Mouse (Mus musculus) neural tube, embryonic 13.5 days (tissue): ENCODE measurements around the gene Thy1. TPM values are rescaled to one million over a fixed set of nuclear protein-coding genes. Genes with fewer than 3 reads are reported as not detected.

Experiments
- ATAC-seq: fragments of 200-750 bp; cut with Nextera tagmentation; 2 replicates; pipeline ENCODE4 v1.8.0; 2017; ENCODE audit warnings: low read depth, mild to moderate bottlenecking, moderate TSS enrichment, moderate library complexity
- H3K27ac ChIP-seq: fragments of 300-500 bp; sonication (generic); replicated peaks from 2 replicates; pipeline ENCODE4 v1.5.1; 2015; ENCODE audit warnings: moderate library complexity, mild to moderate bottlenecking, inconsistent platforms
- H3K27me3 ChIP-seq: fragments of 300-500 bp; sonication (generic); 2 replicates; pipeline ENCODE4 v1.6.1; 2015; ENCODE audit warnings: mild to moderate bottlenecking, inconsistent platforms
- H3K36me3 ChIP-seq: fragments of 300-500 bp; sonication (generic); 2 replicates; pipeline ENCODE4 v1.6.1; 2015; ENCODE audit warnings: mild to moderate bottlenecking, inconsistent platforms
- H3K4me1 ChIP-seq: fragments of 300-500 bp; sonication (generic); replicated peaks from 2 replicates; pipeline ENCODE4 v1.6.1; 2015; ENCODE audit warnings: inconsistent platforms
- H3K4me2 ChIP-seq: fragments of 300-500 bp; sonication (generic); 2 replicates; pipeline ENCODE4 v1.6.1; 2015; ENCODE audit warnings: inconsistent platforms, mild to moderate bottlenecking, moderate library complexity
- H3K4me3 ChIP-seq: fragments of 300-500 bp; sonication (generic); 2 replicates; pipeline ENCODE4 v1.5.1; 2015; ENCODE audit warnings: mild to moderate bottlenecking, inconsistent platforms
- H3K9ac ChIP-seq: fragments of 300-500 bp; sonication (generic); 2 replicates; pipeline ENCODE4 v1.6.1; 2015; ENCODE audit warnings: moderate library complexity, mild to moderate bottlenecking, inconsistent platforms
- H3K9me3 ChIP-seq: fragments of 300-500 bp; sonication (generic); 2 replicates; pipeline ENCODE4 v1.6.1; 2016; ENCODE audit warnings: inconsistent platforms
- WGBS: fragments of 180-500 bp; shearing (Covaris S2); methylation state at CpG from one replicate; pipeline ENCODE4 v1.1.7; 2015; 5-methylcytosine and 5-hydroxymethylcytosine counted together
- polyA plus RNA-seq: library from polyadenylated mRNA; unstranded; fragments of >200 nt; fragmentation: Nextera tagmentation; extraction: Ambion mirVana; gene quantifications from 2 replicates; pipeline ENCODE4 v1.2.1, GENCODE M21; 2015

The Thy1 gene
- polyA plus RNA-seq, 1 experiment from 2014 or later = 2.8 TPM

DNA sequence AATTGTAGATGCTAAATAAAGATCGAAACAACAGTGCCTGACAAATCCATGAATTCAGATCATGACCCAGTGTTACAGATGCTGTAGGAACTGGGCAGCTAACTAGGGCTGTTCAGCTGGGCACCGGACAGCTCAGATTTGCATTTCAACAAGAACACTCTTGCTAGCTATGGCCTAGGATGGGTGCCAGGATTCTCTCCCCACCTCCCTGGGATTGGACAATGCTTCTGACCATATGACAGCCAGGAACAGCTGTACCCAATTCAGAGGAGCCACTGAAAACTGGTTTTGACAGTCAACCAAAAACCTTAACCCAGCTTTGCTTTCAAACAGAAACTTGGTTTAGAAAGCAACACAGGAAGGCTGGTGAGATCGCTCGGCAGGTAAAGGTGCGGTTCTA is 26.9 kb upstream of the Thy1 start:
- Histone ChIP-seq H3K4me1 (peaks cover 8% of the 10 kb centered on the region), H3K27me3 (no peaks in the 10 kb centered on the region), H3K4me2 (no peak overlapping the region), H3K4me3 (no peak overlapping the region), H3K36me3 (no peaks in the 10 kb centered on the region), H3K9ac (no peak overlapping the region), H3K9me3 (no peaks in the 10 kb centered on the region), H3K27ac (no peak overlapping the region)
- 87% methylated on average over 5 of the region's 5 CpGs for WGBS
- no peak for ATAC-seq

- Histone ChIP-seq H3K9ac (no peak overlapping the region), H3K4me3 (no peak overlapping the region), H3K4me2 (no peak overlapping the region), H3K27me3 (no peaks in the 10 kb centered on the region), H3K36me3 (no peaks in the 10 kb centered on the region), H3K4me1 (peaks cover 4% of the 10 kb centered on the region; the same call in 1 of the 2 replicates), H3K27ac (no peak overlapping the region), H3K9me3 (no peaks in the 10 kb centered on the region)
- no peak for ATAC-seq
- 74% methylated on average over 5 of the region's 5 CpGs for WGBS
Observed at GRCm38 (mm10) chr9:44017846-44018245, 25.3 kb upstream of the Thy1 start.

DNA sequence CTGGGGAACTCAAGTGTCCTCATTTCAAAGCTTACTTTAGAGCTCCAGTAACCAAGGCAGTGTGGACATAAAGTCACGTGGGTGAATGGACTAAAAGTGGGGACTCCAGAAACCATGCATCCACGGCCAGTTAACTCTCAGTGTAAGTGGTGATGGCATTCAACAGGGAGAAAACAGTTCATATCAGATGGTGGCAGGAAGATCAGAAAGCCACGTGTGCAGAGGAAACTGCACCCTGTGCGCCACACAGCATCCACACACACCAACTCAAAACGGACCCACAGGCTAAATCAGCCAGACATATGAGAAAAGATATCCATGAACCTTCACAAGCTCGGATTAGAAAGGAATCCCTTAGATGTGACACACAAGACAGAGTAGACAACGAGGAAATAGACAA is 23.2 kb upstream of the Thy1 start:
- Histone ChIP-seq H3K9ac (no peak overlapping the region), H3K27me3 (no peaks in the 10 kb centered on the region), H3K27ac (no peak overlapping the region), H3K4me2 (no peak overlapping the region), H3K9me3 (no peaks in the 10 kb centered on the region), H3K36me3 (no peaks in the 10 kb centered on the region), H3K4me3 (no peak overlapping the region), H3K4me1 (no peaks in the 10 kb centered on the region)
- WGBS = 87% methylated on average over 7 of the region's 7 CpGs
- ATAC-seq = no peak

DNA sequence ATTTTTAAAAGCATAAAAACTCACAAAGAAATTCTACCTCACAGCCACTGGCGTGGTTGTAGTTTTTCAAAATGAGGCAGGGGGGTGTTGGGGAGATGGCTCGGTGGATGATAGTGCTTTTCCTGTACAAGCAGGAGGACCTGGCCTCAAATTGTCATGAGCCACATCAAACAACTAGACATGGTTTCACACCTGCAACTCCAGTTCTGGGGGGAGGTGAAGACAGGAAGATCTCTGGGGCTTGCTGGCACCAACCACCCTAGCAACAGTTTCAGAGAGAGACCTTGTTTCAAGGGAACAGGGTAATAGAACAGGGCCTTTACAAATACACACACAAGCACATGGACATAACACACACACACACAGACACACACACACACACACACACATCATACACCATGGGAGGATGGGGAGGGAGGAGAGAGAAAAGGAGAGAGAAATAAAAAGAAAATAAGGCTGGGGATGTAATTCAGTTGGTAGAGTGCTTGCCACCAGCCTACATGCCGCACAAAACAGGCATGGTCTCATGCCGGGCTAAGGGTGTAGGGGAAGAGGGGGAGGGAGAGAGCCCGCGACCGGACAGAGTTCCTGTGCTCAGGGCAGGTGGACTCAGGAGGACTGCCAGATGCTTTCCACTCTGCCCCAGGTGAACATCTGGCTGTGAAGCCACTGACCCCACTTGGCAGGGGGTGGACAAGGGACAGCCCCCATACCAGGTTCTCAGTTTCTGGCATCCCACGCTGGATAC is 20.9 kb upstream of the Thy1 start:
- Histone ChIP-seq H3K4me1 (no peaks in the 10 kb centered on the region), H3K36me3 (no peaks in the 10 kb centered on the region), H3K4me2 (no peak overlapping the region), H3K4me3 (no peak overlapping the region), H3K9me3 (no peaks in the 10 kb centered on the region), H3K27me3 (no peaks in the 10 kb centered on the region), H3K27ac (no peak overlapping the region), H3K9ac (no peak overlapping the region)
- no peak for ATAC-seq
- WGBS = 65% methylated on average over 8 of the region's 8 CpGs

DNA sequence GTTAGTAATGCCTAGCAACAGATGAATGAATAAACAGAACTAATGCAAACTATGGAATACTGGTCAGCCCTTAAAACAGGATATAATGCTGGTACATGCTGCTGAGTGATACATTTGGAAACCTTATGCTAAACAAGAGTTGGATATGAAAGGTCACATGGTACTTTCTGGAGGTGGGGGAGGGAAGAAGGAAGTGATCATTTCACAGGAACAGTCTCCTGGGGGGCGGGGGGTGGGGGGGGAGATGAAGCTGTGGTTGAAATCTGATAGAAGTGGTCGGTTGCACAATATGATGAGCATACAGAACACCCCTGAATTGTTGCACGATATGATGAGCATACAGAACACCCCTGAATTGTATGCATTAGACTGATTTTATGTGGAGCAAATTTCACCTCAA is 19.1 kb upstream of the Thy1 start:
- 91% methylated on average over 3 of the region's 3 CpGs for WGBS
- Histone ChIP-seq H3K36me3 (no peaks in the 10 kb centered on the region), H3K4me2 (no peak overlapping the region), H3K27me3 (no peaks in the 10 kb centered on the region), H3K4me3 (no peak overlapping the region), H3K9me3 (no peaks in the 10 kb centered on the region), H3K9ac (no peak overlapping the region), H3K4me1 (no peaks in the 10 kb centered on the region), H3K27ac (no peak overlapping the region)
- no peak for ATAC-seq

DNA sequence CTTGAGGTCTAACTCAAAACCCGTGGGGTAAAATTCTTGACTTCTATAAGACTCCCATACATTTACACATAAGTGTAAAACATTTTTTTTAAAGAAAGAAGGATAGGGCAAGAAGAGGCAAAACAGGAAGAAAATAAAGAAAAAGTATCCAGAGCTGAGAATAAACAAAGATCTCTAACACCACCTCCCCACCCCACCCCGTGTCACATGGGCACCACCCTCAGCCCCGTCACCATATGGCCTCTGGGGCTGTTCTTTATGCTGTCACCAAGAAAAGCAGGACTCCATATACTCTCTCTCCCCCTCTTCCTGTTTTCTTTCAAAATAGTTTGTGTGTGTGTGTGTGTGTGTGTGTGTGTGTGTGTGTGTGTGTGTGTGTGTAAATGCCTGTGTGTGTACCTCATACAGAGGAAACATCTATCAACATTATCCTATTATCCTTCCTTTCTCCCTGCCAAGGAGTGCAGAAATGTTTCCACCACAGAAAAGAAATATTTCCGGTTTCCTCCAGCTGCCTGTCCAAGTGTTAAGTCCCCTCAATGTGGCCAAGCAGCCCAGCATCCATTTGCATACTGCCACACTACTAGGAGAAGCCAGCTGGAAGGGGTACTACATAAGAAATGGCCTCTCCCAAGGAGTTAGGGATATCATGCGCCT is 13.5 kb upstream of the Thy1 start:
- H3K9me3 ChIP-seq = no peaks in the 10 kb centered on the region
- H3K36me3 ChIP-seq = no peaks in the 10 kb centered on the region
- WGBS = 64% methylated on average over 5 of the region's 5 CpGs
- H3K4me2 ChIP-seq = no peak overlapping the region
- H3K27me3 ChIP-seq = no peaks in the 10 kb centered on the region
- no peaks in the 10 kb centered on the region for H3K4me1 ChIP-seq
- no peak for ATAC-seq
- no peak overlapping the region for H3K4me3 ChIP-seq
- H3K27ac ChIP-seq = no peak overlapping the region
- H3K9ac ChIP-seq = no peak overlapping the region

GRCm38 (mm10) chr9:44030646-44031045 is 12.5 kb upstream of the Thy1 start:
- H3K27ac ChIP-seq = no peak overlapping the region
- no peak overlapping the region for H3K9ac ChIP-seq
- 86% methylated on average over 4 of the region's 4 CpGs for WGBS
- no peaks in the 10 kb centered on the region for H3K36me3 ChIP-seq
- no peak overlapping the region for H3K4me2 ChIP-seq
- H3K4me1 ChIP-seq = no peaks in the 10 kb centered on the region
- ATAC-seq = no peak
- no peaks in the 10 kb centered on the region for H3K9me3 ChIP-seq
- H3K27me3 ChIP-seq = no peaks in the 10 kb centered on the region
- H3K4me3 ChIP-seq = no peak overlapping the region

GRCm38 (mm10) chr9:44031079-44031478 is 12.1 kb upstream of the Thy1 start:
- Histone ChIP-seq H3K9me3 (no peaks in the 10 kb centered on the region), H3K4me3 (no peak overlapping the region), H3K9ac (no peak overlapping the region), H3K27me3 (no peaks in the 10 kb centered on the region), H3K27ac (no peak overlapping the region), H3K36me3 (no peaks in the 10 kb centered on the region), H3K4me1 (no peaks in the 10 kb centered on the region), H3K4me2 (no peak overlapping the region)
- no peak for ATAC-seq
- WGBS = 86% methylated on average over 5 of the region's 5 CpGs

DNA sequence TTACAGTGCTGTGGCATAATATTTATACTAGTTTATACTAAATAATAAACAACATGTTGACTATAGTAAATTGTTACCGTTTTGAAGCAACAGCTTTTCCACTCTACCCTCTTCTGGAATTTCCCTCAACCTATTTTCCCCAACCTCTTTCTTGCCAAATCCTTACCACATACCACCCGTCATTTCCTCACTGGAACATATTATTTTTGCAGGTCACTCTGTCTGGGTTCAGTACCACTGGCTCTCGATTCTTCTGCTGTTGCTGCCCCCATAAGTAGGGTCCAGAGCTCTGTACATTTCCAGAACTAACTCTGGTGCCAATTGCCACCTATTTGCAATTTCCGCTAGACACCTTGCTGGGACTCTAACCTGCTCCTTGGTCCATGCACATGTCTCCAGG is 11.2 kb upstream of the Thy1 start:
- 82% methylated on average over 4 of the region's 4 CpGs for WGBS
- Histone ChIP-seq H3K27me3 (no peaks in the 10 kb centered on the region), H3K4me1 (no peaks in the 10 kb centered on the region), H3K36me3 (no peaks in the 10 kb centered on the region), H3K27ac (no peak overlapping the region), H3K9me3 (no peaks in the 10 kb centered on the region), H3K4me3 (no peak overlapping the region), H3K9ac (no peak overlapping the region), H3K4me2 (no peak overlapping the region)
- ATAC-seq = no peak

GRCm38 (mm10) chr9:44033317-44033716 is 9.9 kb upstream of the Thy1 start:
- Histone ChIP-seq H3K4me2 (no peak overlapping the region), H3K4me1 (no peaks in the 10 kb centered on the region), H3K27ac (no peak overlapping the region), H3K36me3 (no peaks in the 10 kb centered on the region), H3K9me3 (no peaks in the 10 kb centered on the region), H3K27me3 (no peaks in the 10 kb centered on the region), H3K9ac (no peak overlapping the region), H3K4me3 (no peak overlapping the region)
- 97% methylated on average over 5 of the region's 5 CpGs for WGBS
- no peak for ATAC-seq

- no peak for ATAC-seq
- no peaks in the 10 kb centered on the region for H3K4me1 ChIP-seq
- no peaks in the 10 kb centered on the region for H3K36me3 ChIP-seq
- no peak overlapping the region for H3K27ac ChIP-seq
- no peak overlapping the region for H3K9ac ChIP-seq
- H3K27me3 ChIP-seq = no peaks in the 10 kb centered on the region
- WGBS = 68% methylated on average over 13 of the region's 13 CpGs
- H3K9me3 ChIP-seq = no peaks in the 10 kb centered on the region
- no peak overlapping the region for H3K4me2 ChIP-seq
- no peak overlapping the region for H3K4me3 ChIP-seq
Observed at GRCm38 (mm10) chr9:44033957-44034727, 9.0 kb upstream of the Thy1 start.

DNA sequence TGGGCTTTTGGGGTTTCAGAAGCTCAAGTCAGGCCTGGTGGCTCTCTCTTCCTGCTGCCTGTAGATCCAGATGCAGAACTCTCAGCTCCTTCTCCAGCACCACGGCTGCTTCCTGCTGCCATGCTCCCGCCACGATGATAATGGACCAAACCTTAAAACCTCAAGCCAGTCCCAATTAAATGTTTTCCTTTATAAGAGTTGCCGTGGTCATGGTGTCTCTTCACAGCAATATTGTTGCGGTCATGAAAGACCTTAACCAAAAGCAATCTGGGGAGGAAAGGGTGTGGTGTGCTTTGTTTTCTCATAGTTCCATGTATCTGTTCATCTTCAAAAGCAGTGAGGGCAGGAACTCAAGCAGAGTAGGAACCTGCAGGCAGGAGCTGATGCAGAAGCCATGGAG is 6.1 kb upstream of the Thy1 start:
- Histone ChIP-seq H3K36me3 (no peaks in the 10 kb centered on the region), H3K4me3 (no peak overlapping the region), H3K4me2 (no peak overlapping the region), H3K9ac (no peak overlapping the region), H3K27ac (no peak overlapping the region), H3K27me3 (peaks cover 13% of the 10 kb centered on the region), H3K9me3 (no peaks in the 10 kb centered on the region), H3K4me1 (no peaks in the 10 kb centered on the region)
- no peak for ATAC-seq
- 97% methylated on average over 5 of the region's 5 CpGs for WGBS
